Mouse (Mus musculus) frontal cortex, adult (tissue): Measurements from ENCODE around the gene Ipo9.
"Not testable (repeated sequence)": the region's sequence is repeated elsewhere in the genome, so short reads cannot be mapped to it uniquely, and the experiment has no call there.

Experiments used
- ATAC-seq: cut with Nextera tagmentation; 2 replicates; pipeline ENCODE4 v1.9.2; 2017; ENCODE audit warnings: mild to moderate bottlenecking, moderate library complexity, mixed read lengths; ENCODE audit not compliant: low TSS enrichment

Gene Ipo9

DNA sequence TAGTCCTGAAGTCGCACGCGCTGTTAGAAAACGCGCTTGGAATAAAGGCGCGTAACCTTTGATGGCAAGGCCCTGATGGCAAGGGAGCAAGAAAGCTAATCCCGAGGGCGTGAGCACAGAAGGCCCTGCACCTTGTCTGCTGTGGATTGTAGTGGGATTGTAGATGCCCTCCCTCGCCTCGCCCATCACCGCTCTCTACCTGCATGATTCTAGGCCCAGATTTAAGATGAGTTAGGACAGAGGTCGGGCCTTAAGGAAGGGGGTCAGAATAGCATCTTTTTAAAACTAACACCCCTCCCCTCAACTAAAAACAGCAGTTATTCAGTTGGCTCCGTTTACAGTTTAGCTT lies 344 bp upstream of the Ipo9 start:
- peak; percentile 60 for ATAC-seq

DNA sequence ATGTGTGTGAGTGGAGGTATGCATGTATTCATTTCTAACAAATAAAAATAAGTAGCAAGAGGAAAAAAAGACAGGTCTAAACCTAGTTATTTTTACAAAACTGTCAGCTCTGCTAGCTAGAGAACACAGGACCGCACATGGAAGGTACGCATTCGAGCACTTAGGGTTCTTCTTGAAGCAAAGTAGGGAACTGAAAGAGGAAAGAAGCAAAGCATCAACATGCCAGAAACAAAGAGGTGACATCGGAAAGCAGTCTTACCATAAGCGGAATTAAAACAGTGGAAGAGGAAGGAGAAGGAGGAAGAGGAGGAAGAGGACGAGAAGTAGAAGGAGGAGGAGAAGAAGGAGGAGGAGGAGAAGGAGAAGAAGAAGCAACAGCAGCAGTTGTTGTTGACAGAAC lies 2.9 kb downstream of the Ipo9 start:
- ATAC-seq = no peak

- ATAC-seq = no peak
Measured at GRCm38 (mm10) chr1:135426645-135427044, 3.7 kb downstream of the Ipo9 start.

GRCm38 (mm10) chr1:135422772-135423171 lies 7.5 kb downstream of the Ipo9 start:
- no peak for ATAC-seq

GRCm38 (mm10) chr1:135413996-135414395 lies 16.3 kb downstream of the Ipo9 start:
- ATAC-seq = 0 out of 2 replicates have a peak, but pooled peaks have one; percentile 39

DNA sequence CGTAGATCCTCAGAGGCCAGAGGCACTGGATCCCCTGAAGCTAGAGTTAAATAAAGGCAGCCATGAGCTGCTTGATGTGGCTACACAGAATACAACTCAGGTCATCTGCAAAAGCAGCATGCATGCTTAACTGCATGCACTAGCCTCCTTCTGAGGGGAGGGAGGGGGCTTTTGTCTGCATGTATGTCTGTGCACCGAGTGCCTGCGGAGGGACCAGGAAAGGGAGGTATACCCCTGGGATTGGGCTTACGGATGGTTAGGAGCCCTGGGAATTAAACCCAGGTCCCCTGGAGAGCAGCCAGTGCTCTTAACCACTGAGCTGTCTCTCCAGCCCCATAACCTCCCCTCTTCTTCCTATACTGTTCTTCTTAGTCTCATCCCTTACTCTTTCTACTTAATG lies 18.2 kb downstream of the Ipo9 start:
- no peak for ATAC-seq

- ATAC-seq = peak; percentile 94
Measured at GRCm38 (mm10) chr1:135410967-135411366, 19.3 kb downstream of the Ipo9 start.

GRCm38 (mm10) chr1:135408973-135409372 lies 21.3 kb downstream of the Ipo9 start:
- ATAC-seq = no peak

DNA sequence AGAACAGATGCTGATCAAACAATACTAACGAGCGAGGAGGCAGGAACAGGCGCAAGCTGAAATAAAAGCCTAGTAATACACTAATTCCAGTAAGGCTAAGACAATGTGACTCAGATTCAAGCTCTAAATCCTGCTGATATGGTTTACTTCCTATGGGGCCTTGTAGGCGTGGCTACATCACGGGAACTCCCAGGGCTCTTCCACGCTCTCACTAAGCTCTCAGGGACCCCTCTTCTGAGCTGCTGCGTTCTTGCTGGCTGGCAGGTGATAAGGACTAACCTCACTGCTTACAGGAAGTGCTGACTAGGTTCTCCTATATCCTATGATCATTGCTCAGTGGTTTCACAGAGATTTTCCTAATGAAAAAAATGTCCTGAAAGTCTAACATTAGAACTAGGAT lies 24.9 kb downstream of the Ipo9 start:
- ATAC-seq = no peak

DNA sequence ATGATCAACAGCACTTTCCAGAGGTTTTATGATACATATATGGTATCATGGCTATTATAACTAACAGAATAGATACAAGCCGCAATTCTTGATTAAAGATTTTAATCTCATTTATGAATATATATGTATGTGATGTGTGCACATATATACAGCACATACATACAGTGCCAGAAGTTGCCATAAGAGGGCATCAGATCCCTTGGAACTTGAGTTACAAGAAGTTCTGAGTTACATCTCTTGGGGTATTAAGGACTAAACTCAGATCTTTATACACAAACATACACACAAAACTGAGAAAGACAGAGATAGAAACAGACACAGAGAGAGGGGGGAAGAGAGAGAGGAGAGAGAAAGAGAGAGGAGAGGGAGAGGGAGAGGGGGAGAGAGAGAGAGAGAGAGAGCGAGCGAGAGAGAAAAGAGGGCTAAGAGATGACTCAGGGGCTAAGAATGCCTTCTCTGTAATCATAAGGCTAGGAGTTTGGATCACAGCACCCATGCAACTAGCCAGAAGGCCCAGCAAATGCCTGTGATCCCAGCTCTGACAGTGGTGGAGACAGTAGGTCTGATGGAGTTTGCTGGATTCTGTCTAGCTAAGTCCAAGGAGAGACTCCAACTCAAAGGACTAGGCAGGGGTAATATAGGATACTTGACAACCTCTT lies 28.7 kb downstream of the Ipo9 start:
- ATAC-seq = no peak

DNA sequence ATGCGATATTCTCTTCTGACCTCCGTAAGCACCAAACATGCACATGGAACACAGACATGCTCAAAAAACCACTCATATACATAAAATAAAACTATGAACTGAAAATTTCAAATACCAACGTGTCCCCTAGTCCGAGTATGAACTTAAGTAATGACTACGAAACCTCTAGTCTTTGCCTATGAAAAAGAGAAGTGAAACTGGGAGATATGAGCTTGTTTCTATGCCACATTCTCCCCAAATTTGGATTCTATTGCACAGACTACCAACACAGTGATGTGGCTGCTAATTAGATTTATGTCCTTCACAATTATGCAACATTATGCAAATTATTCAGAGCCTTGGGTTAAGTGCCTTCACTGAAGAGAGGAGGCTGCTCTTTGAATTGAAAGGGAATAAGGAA lies 30.8 kb downstream of the Ipo9 start:
- ATAC-seq = peak; percentile 50; the same call in 1 of the 2 replicates

DNA sequence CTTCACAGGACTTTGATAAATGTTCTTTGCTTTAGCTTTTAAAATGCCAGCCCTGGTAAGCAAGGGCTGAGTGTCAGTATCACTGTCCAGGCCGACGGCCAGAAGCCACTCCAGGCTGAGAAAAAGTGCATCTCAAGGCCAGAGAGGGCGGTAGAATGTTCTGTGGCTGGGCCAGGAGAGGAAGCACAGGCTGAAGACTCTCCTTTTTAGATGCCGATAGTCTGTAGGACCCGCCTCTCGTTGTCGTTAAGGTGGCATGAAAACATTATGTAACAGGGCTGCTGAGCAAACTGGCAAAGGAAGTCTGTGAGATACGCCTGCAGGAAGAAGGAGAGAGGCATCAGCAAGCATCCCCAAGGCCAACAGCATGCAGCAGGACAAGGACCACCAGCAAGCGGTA lies 45.1 kb downstream of the Ipo9 start:
- ATAC-seq = peak; percentile 47

GRCm38 (mm10) chr1:135384171-135384570 lies 46.1 kb downstream of the Ipo9 start:
- ATAC-seq = peak; percentile 3

GRCm38 (mm10) chr1:135381560-135381959 lies 48.7 kb downstream of the Ipo9 start:
- ATAC-seq = not testable (repeated sequence)

GRCm38 (mm10) chr1:135380071-135380991 lies 50.0 kb downstream of the Ipo9 start:
- peak; percentile 66 for ATAC-seq

GRCm38 (mm10) chr1:135379048-135379447 lies 51.3 kb downstream of the Ipo9 start:
- ATAC-seq = no peak

DNA sequence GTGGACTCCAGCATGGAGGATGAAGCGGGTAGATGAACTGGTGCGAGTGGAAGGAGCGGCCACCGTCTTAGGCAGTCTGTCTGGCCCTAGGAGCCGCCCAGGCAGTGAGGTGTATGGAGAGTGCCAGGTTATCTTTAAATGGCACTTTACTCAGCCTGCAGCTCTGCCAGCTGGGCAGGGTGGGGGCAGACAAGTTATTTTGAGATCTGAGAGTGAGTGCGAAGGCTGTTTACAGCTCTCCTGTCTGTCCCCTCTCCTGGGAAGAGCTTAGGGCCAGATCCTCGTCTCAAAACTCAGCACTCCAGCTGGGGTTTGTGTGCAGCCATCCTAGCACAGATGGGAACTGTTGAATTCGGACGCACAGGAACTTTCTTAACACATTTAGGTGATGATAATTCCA lies 51.7 kb downstream of the Ipo9 start:
- peak; percentile 41 for ATAC-seq

DNA sequence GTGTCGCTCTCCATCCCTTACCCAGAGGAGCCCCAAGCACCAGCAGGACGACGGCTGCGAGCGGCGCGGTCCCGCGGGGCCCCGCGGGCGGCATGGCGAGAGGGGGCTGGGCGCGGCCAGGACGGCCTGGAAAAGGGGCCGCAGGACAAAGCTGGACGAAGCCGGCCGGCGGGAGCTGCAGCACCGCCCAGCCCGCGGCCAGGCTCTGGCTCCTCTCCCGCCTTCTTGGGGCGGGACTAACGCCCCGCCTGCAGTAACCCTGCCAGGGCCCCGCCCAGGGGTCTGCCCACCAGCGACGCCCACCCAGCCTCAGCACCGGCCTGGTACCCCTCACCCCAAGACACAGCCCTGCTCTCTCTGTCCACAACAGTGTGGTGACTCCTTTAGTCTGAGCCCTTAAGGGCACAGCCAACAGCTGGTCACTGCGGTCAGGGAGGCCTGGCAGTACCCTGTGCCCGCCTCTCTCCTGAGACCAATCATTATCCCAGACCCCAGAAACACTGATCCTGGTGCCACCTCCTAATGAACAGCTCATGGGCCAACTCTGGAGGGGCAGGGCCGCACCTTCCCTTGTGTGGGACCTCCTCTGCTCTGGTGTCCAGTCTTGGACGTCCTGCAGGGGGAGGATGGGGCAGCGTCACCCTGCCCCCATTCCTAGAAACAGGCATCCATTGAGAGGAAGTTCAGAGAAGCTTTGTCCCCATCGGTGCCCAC lies 55.3 kb downstream of the Ipo9 start, which contains the start of gene Shisa4:
Gene Shisa4 (minus strand): TSS at position 370 of the 714 bp plus-strand sequence.
- peak; percentile 27 for ATAC-seq

DNA sequence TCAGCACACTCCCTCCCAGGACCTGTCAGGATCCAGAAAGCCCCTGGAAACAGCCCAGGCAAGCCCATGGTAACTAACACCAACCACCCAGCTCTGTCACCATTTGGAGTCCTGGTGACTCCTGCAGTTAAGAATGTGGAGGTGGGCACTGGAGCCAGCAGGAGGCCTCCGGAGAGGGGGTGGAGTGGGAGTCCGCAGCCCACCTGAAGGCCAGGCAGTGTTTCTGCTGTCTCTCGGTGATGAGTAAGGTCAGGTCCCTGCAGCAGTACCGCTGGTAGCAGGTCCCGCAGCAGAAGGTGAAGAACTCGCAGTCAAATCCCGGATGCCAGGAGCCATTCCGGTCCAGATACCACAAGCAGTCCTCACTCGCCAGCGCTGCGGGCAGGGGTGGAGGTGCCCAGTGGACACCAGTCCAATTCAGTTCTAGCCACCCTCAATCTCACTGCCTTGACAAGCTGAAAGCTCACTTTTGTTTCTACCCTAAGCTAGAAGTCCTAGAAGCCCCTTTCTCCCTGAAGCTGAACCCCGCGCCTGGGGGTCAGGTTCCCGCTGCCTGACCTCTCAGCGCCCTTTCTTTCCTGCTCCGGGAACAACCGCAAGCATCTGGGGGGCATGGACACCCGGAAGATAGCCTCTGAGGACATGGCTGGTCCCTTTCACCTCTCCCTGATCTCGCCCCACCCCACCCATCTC lies 56.0 kb downstream of the Ipo9 start:
- ATAC-seq = no peak

DNA sequence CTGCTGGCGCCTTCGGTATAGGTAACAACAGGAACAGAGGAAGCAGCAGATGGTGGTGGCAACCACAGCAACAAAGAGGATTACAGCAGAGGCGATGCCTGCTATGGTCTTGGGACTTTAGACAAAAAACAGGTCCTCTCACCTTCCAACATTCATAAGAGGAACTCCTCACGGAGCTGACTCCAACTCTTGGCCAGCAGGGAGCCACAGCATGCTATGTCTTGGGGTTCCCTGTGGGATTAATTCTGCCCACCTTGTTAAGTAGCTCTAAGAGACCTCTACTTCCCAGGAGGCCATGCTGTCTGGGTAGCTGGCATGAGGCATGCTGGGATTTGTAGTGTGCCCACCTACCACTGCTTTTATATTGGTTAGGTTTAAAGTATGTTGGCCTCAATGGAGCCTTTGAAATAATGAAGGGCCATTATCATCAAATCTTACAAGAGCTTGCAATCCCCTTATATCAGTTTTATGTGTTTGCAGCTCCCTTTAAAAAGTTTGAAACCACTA lies 57.1 kb downstream of the Ipo9 start:
- ATAC-seq = no peak

GRCm38 (mm10) chr1:135369415-135369814 lies 60.9 kb downstream of the Ipo9 start:
- no peak for ATAC-seq

- ATAC-seq = peak; percentile 17
Measured at GRCm38 (mm10) chr1:135368982-135369381, 61.3 kb downstream of the Ipo9 start.
